Mouse (Mus musculus) limb, embryonic 10.5 days (tissue): ENCODE measurements at regions not wholly inside any gene's neighbourhood (a gene's known extent, or its start where the extent isn't known, plus 50 kb on each side); places are given as distances from the start of the nearest gene placed in this dataset.

Experiments
- DNase-seq: peaks from one replicate; pipeline ENCODE4 v3.0.0-alpha.2; 2017; ENCODE audit warnings: low spot score
- H3K27ac ChIP-seq: fragments of 300-500 bp; sonication (generic); 2 replicates; pipeline ENCODE4 v1.5.1; 2016; ENCODE audit warnings: mild to moderate bottlenecking
- H3K27me3 ChIP-seq: fragments of 300-500 bp; sonication (generic); 2 replicates; pipeline ENCODE4 v1.6.1; 2016; ENCODE audit warnings: low read depth, mild to moderate bottlenecking; ENCODE audit not compliant: poor library complexity, severe bottlenecking
- H3K36me3 ChIP-seq: fragments of 300-500 bp; sonication (generic); 2 replicates; pipeline ENCODE4 v1.6.1; 2016; ENCODE audit warnings: mild to moderate bottlenecking, moderate library complexity
- H3K4me1 ChIP-seq: fragments of 300-500 bp; sonication (generic); 2 replicates; pipeline ENCODE4 v1.6.1; 2016
- H3K4me3 ChIP-seq: fragments of 300-500 bp; sonication (generic); 2 replicates; pipeline ENCODE4 v1.5.1; 2016; ENCODE audit warnings: mild to moderate bottlenecking, moderate library complexity
- H3K9me3 ChIP-seq: fragments of 300-500 bp; sonication (generic); replicated peaks from 2 replicates; pipeline ENCODE4 v1.6.1; 2016; ENCODE audit warnings: mild to moderate bottlenecking
- WGBS: fragments of 180-500 bp; shearing (Covaris S2); methylation state at CpG from one replicate; pipeline ENCODE4 v1.1.7; 2016; 5-methylcytosine and 5-hydroxymethylcytosine counted together

DNA sequence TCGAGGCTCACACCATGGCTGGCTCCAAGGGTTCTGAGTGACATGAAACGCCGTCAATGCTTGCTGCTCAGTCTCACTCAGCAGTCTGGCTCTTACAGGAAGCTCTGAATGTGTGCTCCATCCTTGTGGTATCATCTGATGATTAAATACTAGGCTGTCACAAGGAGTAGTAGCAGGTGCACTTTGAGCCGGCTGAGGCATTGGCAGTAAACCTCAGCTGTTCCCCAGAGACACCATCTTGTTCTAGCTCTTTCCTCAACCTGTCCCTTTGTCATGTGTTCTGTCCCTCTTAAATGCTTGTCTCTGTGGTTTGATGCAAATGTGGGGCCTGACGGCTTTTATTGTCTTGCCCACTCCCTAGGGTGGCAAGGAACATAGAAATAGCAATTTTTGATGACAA lies 370.7 kb downstream of the Foxo1 start:
- H3K9me3 ChIP-seq = no peaks in the 10 kb centered on the region
- H3K27me3 ChIP-seq = no peaks in the 10 kb centered on the region
- no peak for DNase-seq
- 93% methylated on average over 5 of the region's 5 CpGs for WGBS
- H3K36me3 ChIP-seq = no peaks in the 10 kb centered on the region
- H3K4me3 ChIP-seq = no peak overlapping the region
- peaks cover 21% of the 10 kb centered on the region for H3K4me1 ChIP-seq
- H3K27ac ChIP-seq = no peak overlapping the region

- Histone ChIP-seq H3K27me3 (no peaks in the 10 kb centered on the region), H3K27ac (no peak overlapping the region), H3K36me3 (no peaks in the 10 kb centered on the region), H3K4me3 (no peak overlapping the region), H3K4me1 (no peaks in the 10 kb centered on the region), H3K9me3 (no peaks in the 10 kb centered on the region)
- WGBS = 82% methylated on average over 6 of the region's 6 CpGs
- DNase-seq = no peak
Measured at GRCm38 (mm10) chr3:52634353-52634752, 366.2 kb downstream of the Foxo1 start.

DNA sequence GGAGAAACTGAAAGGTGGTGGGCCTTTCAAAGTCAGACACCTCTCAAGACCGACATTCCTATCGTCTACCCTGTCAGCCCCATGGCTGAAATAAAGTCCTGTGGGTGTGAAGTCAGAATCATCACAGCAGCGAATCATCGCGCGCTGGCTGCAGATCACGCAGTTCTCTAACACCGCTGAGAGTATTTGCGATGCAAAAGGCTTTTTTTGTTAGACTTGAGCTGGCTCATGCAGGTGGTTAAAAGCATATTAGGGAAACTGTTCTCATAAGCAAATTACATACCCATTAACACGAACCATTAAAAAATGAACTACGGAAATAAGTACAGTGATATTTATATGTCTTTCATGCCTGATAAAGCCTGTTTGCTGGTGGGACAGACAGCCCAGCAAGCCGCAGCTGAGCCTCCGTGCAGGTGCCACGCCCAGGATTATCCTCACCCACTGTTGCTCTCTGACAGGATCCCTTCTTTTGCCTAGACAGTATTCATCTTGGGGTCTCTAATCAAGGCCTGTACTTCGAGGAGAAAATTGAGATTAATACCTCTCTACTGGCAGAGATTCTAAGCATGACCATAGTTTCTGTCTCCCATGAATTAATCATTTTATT lies 365.5 kb downstream of the Foxo1 start:
- H3K4me3 ChIP-seq = no peak overlapping the region
- H3K4me1 ChIP-seq = no peaks in the 10 kb centered on the region
- H3K9me3 ChIP-seq = no peaks in the 10 kb centered on the region
- no peaks in the 10 kb centered on the region for H3K27me3 ChIP-seq
- no peaks in the 10 kb centered on the region for H3K36me3 ChIP-seq
- H3K27ac ChIP-seq = no peak overlapping the region
- no peak for DNase-seq
- WGBS = 79% methylated on average over 15 of the region's 15 CpGs

- WGBS = 89% methylated on average over 2 of the region's 2 CpGs
- H3K27me3 ChIP-seq = no peaks in the 10 kb centered on the region
- no peaks in the 10 kb centered on the region for H3K36me3 ChIP-seq
- no peak overlapping the region for H3K4me3 ChIP-seq
- no peak for DNase-seq
- no peaks in the 10 kb centered on the region for H3K9me3 ChIP-seq
- H3K27ac ChIP-seq = no peak overlapping the region
- H3K4me1 ChIP-seq = no peaks in the 10 kb centered on the region
Measured at GRCm38 (mm10) chr3:52632635-52633034, 364.5 kb downstream of the Foxo1 start.

- DNase-seq = no peak
- H3K9me3 ChIP-seq = no peaks in the 10 kb centered on the region
- 93% methylated on average over 5 of the region's 5 CpGs for WGBS
Measured at GRCm38 (mm10) chr3:52630209-52630608, 362.1 kb downstream of the Foxo1 start.

DNA sequence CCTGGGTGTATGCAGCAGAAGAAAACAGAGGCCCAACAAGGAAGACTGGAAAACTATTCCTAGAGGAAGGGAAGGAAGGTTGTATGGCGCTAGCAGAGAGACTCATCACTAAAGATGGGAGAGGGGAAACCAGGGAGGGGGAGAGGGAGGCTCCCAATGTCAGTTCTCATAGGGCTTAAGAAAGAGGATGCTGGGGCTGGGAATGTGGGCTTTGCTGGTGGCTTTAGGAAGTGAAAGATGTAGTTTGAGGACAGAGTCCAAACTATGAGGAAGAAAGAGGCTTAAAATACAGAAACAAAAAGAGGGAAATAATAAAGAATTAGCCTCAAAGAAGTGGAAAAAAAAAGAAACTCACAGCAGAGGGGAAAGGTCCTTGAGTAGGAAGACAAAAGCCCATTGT lies 357.0 kb downstream of the Foxo1 start:
- 91% methylated on average over 1 of the region's 1 CpGs for WGBS
- Histone ChIP-seq H3K9me3 (no peaks in the 10 kb centered on the region), H3K27me3 (no peaks in the 10 kb centered on the region), H3K27ac (no peak overlapping the region), H3K4me1 (no peaks in the 10 kb centered on the region), H3K36me3 (no peaks in the 10 kb centered on the region), H3K4me3 (no peak overlapping the region)
- no peak for DNase-seq

More at GRCm38 (mm10) chr3:52630209-52630608, 362.1 kb downstream of the Foxo1 start:
- H3K4me1 ChIP-seq = no peaks in the 10 kb centered on the region
- no peaks in the 10 kb centered on the region for H3K36me3 ChIP-seq
- no peak overlapping the region for H3K27ac ChIP-seq
- H3K27me3 ChIP-seq = no peaks in the 10 kb centered on the region
- no peak overlapping the region for H3K4me3 ChIP-seq

DNA sequence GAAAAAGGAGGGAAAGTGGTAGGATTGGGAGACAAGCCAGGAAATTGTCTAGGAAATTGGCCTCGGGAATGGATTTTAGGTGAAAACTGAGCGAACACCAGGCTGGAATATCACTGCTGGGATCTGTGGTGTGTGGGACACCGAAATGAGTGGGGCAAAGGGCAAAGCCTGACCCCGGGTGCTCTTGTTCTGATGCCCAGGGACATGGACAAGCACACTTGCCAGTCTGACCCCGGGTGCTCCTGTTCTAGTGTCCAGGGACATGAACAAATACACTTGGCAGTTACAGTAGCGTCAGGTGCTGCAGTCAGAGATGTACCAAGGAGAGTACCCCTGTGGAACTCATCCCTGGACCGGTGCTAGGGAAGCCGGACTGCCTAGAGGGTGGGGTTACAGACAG lies 354.4 kb downstream of the Foxo1 start:
- Histone ChIP-seq H3K4me1 (peaks cover 5% of the 10 kb centered on the region), H3K27me3 (no peaks in the 10 kb centered on the region), H3K27ac (no peak overlapping the region), H3K9me3 (no peaks in the 10 kb centered on the region), H3K4me3 (no peak overlapping the region), H3K36me3 (no peaks in the 10 kb centered on the region)
- WGBS = 96% methylated on average over 8 of the region's 8 CpGs
- no peak for DNase-seq

- DNase-seq = no peak
- H3K36me3 ChIP-seq = no peaks in the 10 kb centered on the region
- H3K27me3 ChIP-seq = no peaks in the 10 kb centered on the region
- H3K27ac ChIP-seq = no peak overlapping the region
- WGBS = 91% methylated on average over 8 of the region's 8 CpGs
- no peak overlapping the region for H3K4me3 ChIP-seq
- H3K4me1 ChIP-seq = peaks cover 6% of the 10 kb centered on the region
- H3K9me3 ChIP-seq = no peaks in the 10 kb centered on the region
Measured at GRCm38 (mm10) chr3:52621936-52622335, 353.8 kb downstream of the Foxo1 start.

DNA sequence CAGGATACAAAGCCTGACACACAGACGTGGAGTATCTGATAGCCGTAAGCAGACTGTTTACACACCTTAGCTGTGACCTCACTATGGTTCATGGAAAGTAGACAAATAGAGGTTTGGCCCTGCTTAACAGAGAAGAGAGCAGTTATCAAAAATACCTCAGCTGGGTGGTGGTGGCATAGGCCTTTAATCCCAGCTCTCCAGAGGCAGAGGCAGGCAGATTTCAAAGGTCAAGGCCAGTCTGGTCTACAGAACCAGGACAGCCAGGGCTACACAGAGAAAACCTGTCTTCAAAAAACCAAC lies 350.7 kb downstream of the Foxo1 start:
- Histone ChIP-seq H3K27me3 (no peaks in the 10 kb centered on the region), H3K4me1 (peaks cover 6% of the 10 kb centered on the region), H3K9me3 (no peaks in the 10 kb centered on the region), H3K4me3 (no peak overlapping the region), H3K27ac (no peak overlapping the region), H3K36me3 (no peaks in the 10 kb centered on the region)
- WGBS = 98% methylated on average over 2 of the region's 2 CpGs
- DNase-seq = no peak

DNA sequence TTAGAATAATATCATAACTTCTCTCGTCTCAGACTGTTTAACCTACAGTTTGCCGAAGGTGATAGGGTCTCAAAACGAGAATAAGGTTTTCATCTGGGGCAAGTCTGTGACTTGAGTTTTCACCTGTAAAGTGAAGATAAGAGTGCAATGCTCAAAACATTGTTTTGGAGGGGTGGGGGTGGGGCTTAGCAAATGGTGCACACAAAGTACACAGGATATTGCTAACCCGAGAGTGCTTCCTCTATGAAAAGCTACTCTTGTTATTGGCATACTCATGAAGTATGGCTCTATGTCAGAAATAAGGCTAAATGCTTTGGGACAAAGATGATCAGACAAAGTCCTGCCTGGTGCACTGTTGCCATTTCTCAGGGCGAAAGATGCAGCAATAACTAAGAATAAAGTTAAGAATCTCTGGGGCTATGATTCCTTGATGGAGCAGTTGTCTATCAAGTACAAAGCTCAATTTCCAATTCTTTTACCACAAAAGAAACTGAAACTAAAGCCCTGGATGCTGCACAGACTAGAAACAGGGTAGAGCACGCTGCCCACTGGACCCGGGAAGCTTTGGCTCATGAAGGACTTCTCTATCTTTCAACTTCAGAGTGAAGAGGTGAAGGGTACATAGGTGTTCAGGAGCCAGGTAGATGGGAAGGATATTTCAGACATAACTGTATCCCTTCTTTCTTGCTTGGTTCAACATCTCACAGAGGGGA lies 350.2 kb downstream of the Foxo1 start:
- Histone ChIP-seq H3K27ac (no peak overlapping the region), H3K4me1 (peaks cover 6% of the 10 kb centered on the region), H3K4me3 (no peak overlapping the region), H3K9me3 (no peaks in the 10 kb centered on the region), H3K27me3 (no peaks in the 10 kb centered on the region), H3K36me3 (no peaks in the 10 kb centered on the region)
- WGBS = 90% methylated on average over 7 of the region's 7 CpGs
- DNase-seq = no peak

DNA sequence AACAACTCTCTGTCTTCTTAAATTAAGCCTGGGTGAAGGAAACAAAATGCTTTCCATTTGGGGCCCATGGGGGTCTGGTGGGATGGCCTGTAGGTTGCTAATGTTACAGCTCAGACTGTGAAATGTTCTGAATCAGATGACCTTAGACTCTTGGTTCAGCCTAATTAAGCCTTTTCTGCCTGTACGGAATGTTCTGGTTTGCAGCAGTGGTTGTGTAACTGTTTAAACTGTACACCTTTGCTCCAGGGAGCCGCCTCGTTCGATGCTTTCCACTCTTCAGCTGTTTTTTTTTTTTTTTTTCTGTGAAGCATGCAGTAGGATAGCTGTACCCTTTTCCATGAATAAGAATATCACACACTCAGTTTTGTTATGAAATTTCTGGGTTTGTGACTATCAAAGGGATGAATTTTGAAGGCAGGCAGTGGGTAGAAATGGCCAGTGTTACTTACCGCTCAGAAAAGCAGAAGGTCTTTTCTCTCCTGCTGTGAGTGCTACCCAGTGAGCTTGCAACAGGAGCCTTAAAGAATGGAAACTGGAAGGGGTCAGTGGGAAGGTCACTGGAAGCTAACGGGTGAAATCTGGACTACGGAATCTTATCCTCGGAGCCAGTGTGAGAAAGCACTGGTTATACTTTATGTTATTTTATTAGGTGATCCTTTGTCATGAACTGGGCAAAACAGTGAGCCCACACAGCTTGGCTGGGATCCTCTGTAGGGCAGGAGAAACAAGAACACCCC lies 349.4 kb downstream of the Foxo1 start:
- WGBS = 58% methylated on average over 8 of the region's 8 CpGs
- Histone ChIP-seq H3K4me3 (no peak overlapping the region), H3K4me1 (peaks cover 6% of the 10 kb centered on the region), H3K36me3 (no peaks in the 10 kb centered on the region), H3K27ac (no peak overlapping the region), H3K9me3 (no peaks in the 10 kb centered on the region), H3K27me3 (no peaks in the 10 kb centered on the region)
- DNase-seq = no peak

GRCm38 (mm10) chr3:52611881-52612280 lies 343.7 kb downstream of the Foxo1 start:
- no peak overlapping the region for H3K27ac ChIP-seq
- no peaks in the 10 kb centered on the region for H3K4me1 ChIP-seq
- no peaks in the 10 kb centered on the region for H3K27me3 ChIP-seq
- no peak for DNase-seq
- no peaks in the 10 kb centered on the region for H3K36me3 ChIP-seq
- WGBS = 93% methylated on average over 8 of the region's 8 CpGs
- no peaks in the 10 kb centered on the region for H3K9me3 ChIP-seq
- no peak overlapping the region for H3K4me3 ChIP-seq

- no peak for DNase-seq
- Histone ChIP-seq H3K9me3 (no peaks in the 10 kb centered on the region), H3K36me3 (no peaks in the 10 kb centered on the region), H3K27ac (no peak overlapping the region), H3K4me3 (no peak overlapping the region), H3K27me3 (no peaks in the 10 kb centered on the region), H3K4me1 (peaks cover 3% of the 10 kb centered on the region)
- WGBS = 70% methylated on average over 3 of the region's 3 CpGs
Measured at GRCm38 (mm10) chr3:52610466-52610865, 342.3 kb downstream of the Foxo1 start.
